Mouse (Mus musculus): ENCODE measurements around the gene Hcar1.

GRCm38 (mm10) chr5:123842221-123842934 is 37.4 kb downstream of the Hcar1 start:
- TF ChIP-seq GATA1 (IDR thresholded peaks at IDR 0.05; ENCODE audit: borderline replicate concordance, low read length): no peak
- TF ChIP-seq FLI1 (IDR thresholded peaks at IDR 0.05; ENCODE audit: low read length): no peak

Data from megakaryocyte, embryonic 14.5 days (primary cell).